Mouse (Mus musculus): Measurements from ENCODE around the gene Gm5475. TPM values are rescaled to one million over a fixed set of nuclear protein-coding genes. Genes with fewer than 3 reads are reported as not detected.

The Gm5475 gene
- not detected for polyA plus RNA-seq (2015; fragmentation: Illumina TruSeq; extraction: RNeasy Lipid Tissue Mini Kit (QIAGEN cat#74804); ENCODE audit: insufficient read depth, low read depth, low replicate concordance)

GRCm38 (mm10) chr15:100421758-100422197, at the start of gene Gm5475:
Gm5475 (plus strand) TSS chr15:100422147.

GRCm38 (mm10) chr15:100424396-100425122, 2.6 kb downstream of the Gm5475 start, which contains the start of gene Slc11a2:
Slc11a2 (minus strand) TSS chr15:100425072.

GRCm38 (mm10) chr15:100468295-100469188, 46.6 kb downstream of the Gm5475 start, which contains the start of gene Letmd1:
Letmd1 (plus strand) TSS chr15:100469023.

Other genes with a start within 250 kb of the Gm5475 start
- 8.6 TPM for gene Atf1, start 194.3 kb upstream of the Gm5475 start, polyA plus RNA-seq (2015; fragmentation: Illumina TruSeq; extraction: RNeasy Lipid Tissue Mini Kit (QIAGEN cat#74804); ENCODE audit: insufficient read depth, low read depth, low replicate concordance)
- not detected for gene Tmprss12, start 141.3 kb upstream of the Gm5475 start, polyA plus RNA-seq (2015; fragmentation: Illumina TruSeq; extraction: RNeasy Lipid Tissue Mini Kit (QIAGEN cat#74804); ENCODE audit: insufficient read depth, low read depth, low replicate concordance)
- 19.8 TPM for gene Mettl7a1, start 118.0 kb upstream of the Gm5475 start, polyA plus RNA-seq (2015; fragmentation: Illumina TruSeq; extraction: RNeasy Lipid Tissue Mini Kit (QIAGEN cat#74804); ENCODE audit: insufficient read depth, low read depth, low replicate concordance)
- gene Mettl7a3, start 87.2 kb upstream of the Gm5475 start, polyA plus RNA-seq (2015; fragmentation: Illumina TruSeq; extraction: RNeasy Lipid Tissue Mini Kit (QIAGEN cat#74804); ENCODE audit: insufficient read depth, low read depth, low replicate concordance), result not detected
- gene Methig1, start 69.0 kb upstream of the Gm5475 start, polyA plus RNA-seq (2015; fragmentation: Illumina TruSeq; extraction: RNeasy Lipid Tissue Mini Kit (QIAGEN cat#74804); ENCODE audit: insufficient read depth, low read depth, low replicate concordance), result not detected
- gene Mettl7a2, start 68.9 kb upstream of the Gm5475 start, polyA plus RNA-seq (2015; fragmentation: Illumina TruSeq; extraction: RNeasy Lipid Tissue Mini Kit (QIAGEN cat#74804); ENCODE audit: insufficient read depth, low read depth, low replicate concordance), result not detected
- not detected for gene Higd1c, start 57.6 kb upstream of the Gm5475 start, polyA plus RNA-seq (2015; fragmentation: Illumina TruSeq; extraction: RNeasy Lipid Tissue Mini Kit (QIAGEN cat#74804); ENCODE audit: insufficient read depth, low read depth, low replicate concordance)
- gene Slc11a2, start 2.9 kb downstream of the Gm5475 start, polyA plus RNA-seq (2015; fragmentation: Illumina TruSeq; extraction: RNeasy Lipid Tissue Mini Kit (QIAGEN cat#74804); ENCODE audit: insufficient read depth, low read depth, low replicate concordance), result 7.8 TPM
- 14.1 TPM for gene Letmd1, start 46.9 kb downstream of the Gm5475 start, polyA plus RNA-seq (2015; fragmentation: Illumina TruSeq; extraction: RNeasy Lipid Tissue Mini Kit (QIAGEN cat#74804); ENCODE audit: insufficient read depth, low read depth, low replicate concordance)
- 0.59 TPM for gene Csrnp2, start 73.3 kb downstream of the Gm5475 start, polyA plus RNA-seq (2015; fragmentation: Illumina TruSeq; extraction: RNeasy Lipid Tissue Mini Kit (QIAGEN cat#74804); ENCODE audit: insufficient read depth, low read depth, low replicate concordance)
- 4.5 TPM for gene Tfcp2, start 129.9 kb downstream of the Gm5475 start, polyA plus RNA-seq (2015; fragmentation: Illumina TruSeq; extraction: RNeasy Lipid Tissue Mini Kit (QIAGEN cat#74804); ENCODE audit: insufficient read depth, low read depth, low replicate concordance)
- 6.3 TPM for gene Pou6f1, start 177.8 kb downstream of the Gm5475 start, polyA plus RNA-seq (2015; fragmentation: Illumina TruSeq; extraction: RNeasy Lipid Tissue Mini Kit (QIAGEN cat#74804); ENCODE audit: insufficient read depth, low read depth, low replicate concordance)
- gene Dazap2, start 193.2 kb downstream of the Gm5475 start, polyA plus RNA-seq (2015; fragmentation: Illumina TruSeq; extraction: RNeasy Lipid Tissue Mini Kit (QIAGEN cat#74804); ENCODE audit: insufficient read depth, low read depth, low replicate concordance), result 33.7 TPM
- 13.7 TPM for gene Smagp, start 214.8 kb downstream of the Gm5475 start, polyA plus RNA-seq (2015; fragmentation: Illumina TruSeq; extraction: RNeasy Lipid Tissue Mini Kit (QIAGEN cat#74804); ENCODE audit: insufficient read depth, low read depth, low replicate concordance)
- gene Bin2, start 247.4 kb downstream of the Gm5475 start, polyA plus RNA-seq (2015; fragmentation: Illumina TruSeq; extraction: RNeasy Lipid Tissue Mini Kit (QIAGEN cat#74804); ENCODE audit: insufficient read depth, low read depth, low replicate concordance), result 0.92 TPM

Measured in pancreas, adult 10 weeks (tissue).